Mouse (Mus musculus): ENCODE measurements around the gene Clca2. TPM values are rescaled to one million over a fixed set of nuclear protein-coding genes. Genes with fewer than 3 reads are reported as not detected.

Gene Clca2
- polyA plus RNA-seq (2015; fragmentation: Nextera tagmentation; extraction: Ambion mirVana) = 0.24 and 0.60 TPM in 2 replicates

DNA sequence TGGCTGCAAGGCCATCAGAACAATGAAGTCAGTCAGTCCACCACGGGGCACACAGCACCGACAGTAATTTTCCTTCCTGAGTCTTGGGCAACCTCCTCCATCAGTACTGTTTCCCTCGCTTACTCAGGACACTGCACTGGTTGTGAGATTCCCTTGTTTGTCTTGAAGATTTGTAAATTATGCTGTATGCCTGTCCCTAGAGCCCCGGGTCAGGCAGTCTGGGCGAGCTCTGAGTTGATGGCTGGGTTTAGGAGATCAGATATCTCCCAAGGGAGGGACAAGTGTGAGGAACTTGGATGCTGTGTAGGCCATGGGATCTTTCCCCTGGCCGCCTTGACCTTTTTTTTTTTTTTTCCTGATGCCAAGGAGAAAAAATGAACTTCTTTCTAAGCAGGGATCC, at the start of gene Clca2:
Gene Clca2 (minus strand): TSS at position 153 of the 400 bp plus-strand sequence.
- ATAC-seq (replicated peaks; ENCODE audit: extremely low read depth, insufficient read depth, low FRiP score) = no peak
- Histone ChIP-seq H3K36me3 (ENCODE audit: control insufficient read depth, insufficient read depth) (no peaks in the 10 kb centered on the region), H3K27ac (ENCODE audit: low read length) (peak within 1 kb of the TSS; percentile 25; the same call in 1 of the 2 replicates), H3K9me3 (replicated peaks; ENCODE audit: control insufficient read depth, low read length) (no peaks in the 10 kb centered on the region), H3K27me3 (ENCODE audit: control insufficient read depth, insufficient read depth, low read length) (no peaks in the 10 kb centered on the region), H3K4me1 (ENCODE audit: control insufficient read depth, insufficient read depth, low read length) (no peaks in the 10 kb centered on the region), H3K9ac (ENCODE audit: low read length) (no peak within 1 kb of the TSS), H3K4me2 (ENCODE audit: low read depth, low read length) (no peak within 1 kb of the TSS), H3K4me3 (ENCODE audit: low read length) (no peak within 1 kb of the TSS)
- WGBS = 56% methylated on average over 6 of the region's 6 CpGs

DNA sequence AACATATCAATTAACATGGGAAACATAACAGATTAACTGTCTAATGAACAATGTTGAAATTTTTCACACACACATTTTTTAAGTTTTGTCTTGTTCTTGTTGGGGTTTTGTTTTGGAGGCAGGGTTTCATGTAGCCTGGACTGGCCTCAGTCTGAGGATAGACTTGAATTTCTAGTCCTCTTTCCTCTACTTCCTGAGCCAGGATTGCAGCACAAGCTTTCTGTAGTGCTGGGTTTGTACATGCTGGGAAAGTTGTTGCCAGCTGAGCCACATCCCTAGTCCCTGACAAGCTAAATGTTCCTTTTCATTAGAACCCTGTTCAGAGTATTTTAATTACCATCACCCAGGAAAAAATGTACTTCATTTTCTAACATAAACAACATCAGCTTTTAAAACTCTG, 48.7 kb upstream of the Clca2 start:
- peaks cover 5% of the 10 kb centered on the region for H3K36me3 ChIP-seq (ENCODE audit: control insufficient read depth, insufficient read depth)
- no peaks in the 10 kb centered on the region for H3K4me1 ChIP-seq (ENCODE audit: control insufficient read depth, insufficient read depth, low read length)
- ATAC-seq (replicated peaks; ENCODE audit: extremely low read depth, insufficient read depth, low FRiP score) = no peak
- H3K9me3 ChIP-seq (replicated peaks; ENCODE audit: control insufficient read depth, low read length) = no peaks in the 10 kb centered on the region
- no peak overlapping the region for H3K4me2 ChIP-seq (ENCODE audit: low read depth, low read length)
- no peaks in the 10 kb centered on the region for H3K27me3 ChIP-seq (ENCODE audit: control insufficient read depth, insufficient read depth, low read length)
- no peak overlapping the region for H3K27ac ChIP-seq (ENCODE audit: low read length)
- no peak overlapping the region for H3K4me3 ChIP-seq (ENCODE audit: low read length)
- H3K9ac ChIP-seq (ENCODE audit: low read length) = no peak overlapping the region

DNA sequence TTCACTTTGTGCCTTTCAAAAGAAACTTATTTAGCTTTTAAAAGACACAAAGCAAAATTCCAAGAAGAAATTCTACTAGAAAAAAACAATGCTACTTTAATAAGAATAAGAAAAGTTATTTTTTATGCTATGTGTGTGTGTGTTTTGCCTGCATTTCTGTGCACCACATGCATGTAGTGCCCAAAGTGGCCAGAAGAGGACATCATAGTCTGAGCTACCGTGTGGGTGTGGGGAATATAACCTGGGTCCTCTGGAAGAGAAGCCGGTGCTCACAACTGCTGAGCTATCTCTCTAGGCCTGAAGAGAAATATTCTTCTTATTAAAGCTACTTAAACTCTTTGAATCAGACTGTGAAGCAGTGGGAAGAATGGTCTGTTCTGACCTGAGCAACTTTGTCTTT, 48.2 kb upstream of the Clca2 start:
- 72% methylated on average over 2 of the region's 2 CpGs for WGBS
- no peak for ATAC-seq (replicated peaks; ENCODE audit: extremely low read depth, insufficient read depth, low FRiP score)
- Histone ChIP-seq H3K4me3 (ENCODE audit: low read length) (no peak overlapping the region), H3K9ac (ENCODE audit: low read length) (no peak overlapping the region), H3K27me3 (ENCODE audit: control insufficient read depth, insufficient read depth, low read length) (no peaks in the 10 kb centered on the region), H3K27ac (ENCODE audit: low read length) (no peak overlapping the region), H3K4me2 (ENCODE audit: low read depth, low read length) (no peak overlapping the region), H3K36me3 (ENCODE audit: control insufficient read depth, insufficient read depth) (peaks cover 5% of the 10 kb centered on the region), H3K9me3 (replicated peaks; ENCODE audit: control insufficient read depth, low read length) (no peaks in the 10 kb centered on the region), H3K4me1 (ENCODE audit: control insufficient read depth, insufficient read depth, low read length) (no peaks in the 10 kb centered on the region)

DNA sequence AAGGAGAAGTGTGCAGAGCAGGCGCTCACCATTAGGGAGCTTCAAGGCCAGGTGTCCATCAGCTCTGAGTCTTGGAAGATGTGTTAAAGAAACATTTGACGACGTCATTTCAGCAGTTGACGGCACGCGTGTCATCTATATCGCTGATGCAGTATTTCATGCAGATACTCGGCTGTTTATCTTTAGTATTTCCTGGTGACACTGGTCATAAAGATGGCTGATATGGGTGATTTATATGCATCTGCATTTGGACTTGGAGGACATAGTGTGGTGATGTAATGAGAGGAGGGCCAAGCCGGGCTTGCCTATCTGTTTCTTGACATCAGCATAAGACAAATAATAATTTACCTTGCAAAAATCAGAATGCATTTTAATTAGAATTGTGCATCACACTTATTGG, 47.6 kb upstream of the Clca2 start:
- Histone ChIP-seq H3K9ac (ENCODE audit: low read length) (no peak overlapping the region), H3K4me2 (ENCODE audit: low read depth, low read length) (no peak overlapping the region), H3K9me3 (replicated peaks; ENCODE audit: control insufficient read depth, low read length) (no peaks in the 10 kb centered on the region), H3K36me3 (ENCODE audit: control insufficient read depth, insufficient read depth) (peaks cover 5% of the 10 kb centered on the region), H3K27me3 (ENCODE audit: control insufficient read depth, insufficient read depth, low read length) (no peaks in the 10 kb centered on the region), H3K4me3 (ENCODE audit: low read length) (no peak overlapping the region), H3K4me1 (ENCODE audit: control insufficient read depth, insufficient read depth, low read length) (no peaks in the 10 kb centered on the region), H3K27ac (ENCODE audit: low read length) (no peak overlapping the region)
- 90% methylated on average over 9 of the region's 9 CpGs for WGBS
- no peak for ATAC-seq (replicated peaks; ENCODE audit: extremely low read depth, insufficient read depth, low FRiP score)

DNA sequence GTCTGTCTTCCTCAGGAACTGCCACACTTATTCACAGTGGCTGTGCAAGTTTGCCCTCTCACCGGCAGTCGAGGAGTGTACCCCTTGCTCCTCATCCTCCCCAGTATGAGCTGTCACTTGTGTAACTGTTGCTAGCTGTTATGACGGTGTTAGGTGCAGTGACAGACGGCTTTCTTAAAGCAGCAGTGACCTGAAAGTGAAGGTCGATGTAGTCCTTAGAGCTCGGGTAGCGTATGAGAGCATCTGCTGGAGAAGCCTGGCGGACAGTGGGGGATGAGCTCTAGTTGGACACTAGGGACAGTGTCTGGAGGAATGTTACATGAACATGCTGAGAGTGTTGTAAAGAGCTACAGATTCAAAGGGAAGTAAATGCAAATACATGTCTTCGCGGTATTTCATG, 44.6 kb upstream of the Clca2 start:
- no peak overlapping the region for H3K27ac ChIP-seq (ENCODE audit: low read length)
- no peak overlapping the region for H3K4me3 ChIP-seq (ENCODE audit: low read length)
- 78% methylated on average over 10 of the region's 10 CpGs for WGBS
- no peaks in the 10 kb centered on the region for H3K4me1 ChIP-seq (ENCODE audit: control insufficient read depth, insufficient read depth, low read length)
- H3K9ac ChIP-seq (ENCODE audit: low read length) = no peak overlapping the region
- H3K9me3 ChIP-seq (replicated peaks; ENCODE audit: control insufficient read depth, low read length) = no peaks in the 10 kb centered on the region
- ATAC-seq (replicated peaks; ENCODE audit: extremely low read depth, insufficient read depth, low FRiP score) = no peak
- peaks cover 2% of the 10 kb centered on the region for H3K36me3 ChIP-seq (ENCODE audit: control insufficient read depth, insufficient read depth)
- H3K27me3 ChIP-seq (ENCODE audit: control insufficient read depth, insufficient read depth, low read length) = no peaks in the 10 kb centered on the region
- H3K4me2 ChIP-seq (ENCODE audit: low read depth, low read length) = no peak overlapping the region

DNA sequence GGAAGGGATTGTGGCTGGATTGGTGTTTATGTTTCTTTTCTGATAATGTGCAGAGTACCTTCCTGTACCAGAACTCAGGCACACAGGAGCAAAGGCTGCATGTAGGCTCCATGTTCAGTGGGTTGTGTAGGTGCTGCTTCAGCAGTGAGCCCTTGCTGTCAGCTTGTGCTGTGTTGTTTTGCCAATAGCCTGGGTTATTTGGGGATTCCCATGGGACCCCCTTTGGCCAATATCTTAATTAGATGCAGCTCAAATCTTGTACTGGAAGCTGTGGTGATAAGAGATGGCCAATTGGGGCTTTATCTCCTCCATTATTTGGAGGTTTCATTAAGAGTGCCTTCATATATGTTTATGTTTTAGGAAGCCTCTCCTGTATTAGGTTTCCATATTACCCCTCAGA, 43.7 kb upstream of the Clca2 start:
- no peak overlapping the region for H3K4me3 ChIP-seq (ENCODE audit: low read length)
- peaks cover 2% of the 10 kb centered on the region; the same call in 1 of the 2 replicates for H3K36me3 ChIP-seq (ENCODE audit: control insufficient read depth, insufficient read depth)
- H3K9ac ChIP-seq (ENCODE audit: low read length) = no peak overlapping the region
- no peak for ATAC-seq (replicated peaks; ENCODE audit: extremely low read depth, insufficient read depth, low FRiP score)
- H3K4me1 ChIP-seq (ENCODE audit: control insufficient read depth, insufficient read depth, low read length) = no peaks in the 10 kb centered on the region
- no peaks in the 10 kb centered on the region for H3K27me3 ChIP-seq (ENCODE audit: control insufficient read depth, insufficient read depth, low read length)
- no peak overlapping the region for H3K27ac ChIP-seq (ENCODE audit: low read length)
- H3K9me3 ChIP-seq (replicated peaks; ENCODE audit: control insufficient read depth, low read length) = no peaks in the 10 kb centered on the region
- H3K4me2 ChIP-seq (ENCODE audit: low read depth, low read length) = no peak overlapping the region

DNA sequence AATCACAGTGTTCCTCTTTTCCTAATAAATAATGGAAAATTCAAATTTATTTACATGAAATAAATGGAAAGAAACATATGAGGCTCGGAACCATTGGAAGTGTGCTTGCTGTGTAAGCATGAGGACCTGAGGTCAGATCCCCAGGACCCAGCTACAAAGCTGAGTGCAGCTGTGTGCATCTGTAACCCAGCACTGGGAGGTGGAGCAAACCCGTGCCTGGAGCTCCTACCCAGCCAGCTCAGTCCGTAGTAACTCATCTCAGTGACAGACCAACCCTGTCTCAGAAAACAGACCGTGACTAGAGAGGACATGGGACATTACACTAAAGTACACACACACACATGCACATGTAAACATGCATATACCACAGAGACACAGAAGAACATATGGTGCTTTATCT, 41.0 kb upstream of the Clca2 start:
- Histone ChIP-seq H3K9me3 (replicated peaks; ENCODE audit: control insufficient read depth, low read length) (no peaks in the 10 kb centered on the region), H3K27me3 (ENCODE audit: control insufficient read depth, insufficient read depth, low read length) (no peaks in the 10 kb centered on the region), H3K36me3 (ENCODE audit: control insufficient read depth, insufficient read depth) (peaks cover 2% of the 10 kb centered on the region; the same call in 1 of the 2 replicates), H3K4me2 (ENCODE audit: low read depth, low read length) (no peak overlapping the region), H3K27ac (ENCODE audit: low read length) (no peak overlapping the region), H3K4me1 (ENCODE audit: control insufficient read depth, insufficient read depth, low read length) (no peaks in the 10 kb centered on the region), H3K9ac (ENCODE audit: low read length) (no peak overlapping the region), H3K4me3 (ENCODE audit: low read length) (no peak overlapping the region)
- 90% methylated on average over 4 of the region's 4 CpGs for WGBS
- ATAC-seq (replicated peaks; ENCODE audit: extremely low read depth, insufficient read depth, low FRiP score) = no peak

DNA sequence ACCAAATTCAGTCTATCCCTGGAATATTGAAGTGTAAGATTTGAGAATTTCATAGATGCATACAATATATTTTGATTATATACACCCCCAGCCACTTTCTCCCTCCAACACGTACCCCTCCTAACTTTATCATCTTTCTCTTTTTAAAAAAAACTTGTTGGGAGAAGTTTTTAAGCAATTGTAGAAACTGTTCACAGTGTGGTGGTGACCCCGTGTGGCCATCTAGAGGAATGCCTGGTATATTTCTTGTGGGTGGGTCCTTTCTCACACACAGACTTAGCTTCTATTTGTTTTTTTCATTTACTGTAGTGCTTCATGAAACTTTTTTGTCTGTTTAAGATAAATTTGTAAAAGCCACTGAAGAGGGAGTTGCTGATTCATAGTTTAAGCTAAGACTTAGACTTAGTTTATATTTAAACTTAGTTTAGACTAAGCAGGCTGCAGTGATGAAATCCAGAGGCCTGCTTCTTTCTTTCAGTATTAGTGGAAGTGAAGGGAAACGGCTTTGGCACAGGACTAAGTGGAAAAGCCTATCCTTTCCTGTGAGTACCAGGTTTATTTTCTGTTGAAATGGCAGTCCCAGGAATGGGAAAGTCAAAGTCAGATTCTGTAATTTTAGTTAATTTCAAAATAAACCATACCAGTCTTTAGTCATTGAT, 32.1 kb upstream of the Clca2 start:
- Histone ChIP-seq H3K27ac (ENCODE audit: low read length) (no peak overlapping the region), H3K9ac (ENCODE audit: low read length) (no peak overlapping the region), H3K4me1 (ENCODE audit: control insufficient read depth, insufficient read depth, low read length) (no peaks in the 10 kb centered on the region), H3K4me2 (ENCODE audit: low read depth, low read length) (no peak overlapping the region), H3K27me3 (ENCODE audit: control insufficient read depth, insufficient read depth, low read length) (no peaks in the 10 kb centered on the region), H3K9me3 (replicated peaks; ENCODE audit: control insufficient read depth, low read length) (no peaks in the 10 kb centered on the region), H3K36me3 (ENCODE audit: control insufficient read depth, insufficient read depth) (peaks cover 9% of the 10 kb centered on the region; the same call in 1 of the 2 replicates), H3K4me3 (ENCODE audit: low read length) (no peak overlapping the region)
- ATAC-seq (replicated peaks; ENCODE audit: extremely low read depth, insufficient read depth, low FRiP score) = no peak
- WGBS = 26% methylated on average over 3 of the region's 3 CpGs

DNA sequence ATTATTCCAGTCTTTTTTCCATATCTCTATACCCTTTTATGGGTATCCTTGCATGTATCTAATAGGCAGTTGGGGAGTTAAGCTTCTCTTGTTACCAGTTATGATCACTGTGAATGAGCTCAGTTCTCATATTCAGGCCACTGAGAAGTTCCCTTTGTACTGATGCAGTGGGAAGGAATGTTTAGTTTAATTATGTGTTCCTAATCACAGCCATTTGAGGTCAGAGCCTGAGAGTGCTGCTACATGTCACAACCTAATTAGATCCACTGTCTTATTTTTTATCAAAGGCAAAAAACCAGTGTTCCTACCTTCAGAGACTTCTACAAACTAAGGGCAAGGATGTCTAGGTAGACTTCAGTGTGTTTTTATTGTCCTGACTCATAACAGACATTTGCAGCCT, 30.1 kb upstream of the Clca2 start:
- Histone ChIP-seq H3K9me3 (replicated peaks; ENCODE audit: control insufficient read depth, low read length) (no peaks in the 10 kb centered on the region), H3K9ac (ENCODE audit: low read length) (no peak overlapping the region), H3K4me1 (ENCODE audit: control insufficient read depth, insufficient read depth, low read length) (no peaks in the 10 kb centered on the region), H3K4me2 (ENCODE audit: low read depth, low read length) (no peak overlapping the region), H3K36me3 (ENCODE audit: control insufficient read depth, insufficient read depth) (peaks cover 12% of the 10 kb centered on the region; the same call in 1 of the 2 replicates), H3K27ac (ENCODE audit: low read length) (no peak overlapping the region), H3K27me3 (ENCODE audit: control insufficient read depth, insufficient read depth, low read length) (no peaks in the 10 kb centered on the region), H3K4me3 (ENCODE audit: low read length) (no peak overlapping the region)
- ATAC-seq (replicated peaks; ENCODE audit: extremely low read depth, insufficient read depth, low FRiP score) = no peak

All from heart, embryonic 16.5 days (tissue).